Mouse (Mus musculus) heart, postnatal 0 days (tissue): Measurements from ENCODE around the gene Nfkb1. TPM values are rescaled to one million over a fixed set of nuclear protein-coding genes. Genes with fewer than 3 reads are reported as not detected.

ENCODE experiments used
- ATAC-seq: fragments of 200-750 bp; cut with Nextera tagmentation; 2 replicates; pipeline ENCODE4 v1.8.0; 2017; ENCODE audit warnings: low read depth, moderate number of reproducible peaks, moderate library complexity; ENCODE audit not compliant: insufficient read depth
- DNase-seq: peaks from one replicate; pipeline ENCODE4 v3.0.0-alpha.2; 2016; ENCODE audit warnings: low spot score
- H3K27ac ChIP-seq: fragments of 300-500 bp; sonication (generic); 2 replicates; pipeline ENCODE4 v1.5.1; 2014; ENCODE audit warnings: low read depth, mild to moderate bottlenecking
- H3K27me3 ChIP-seq: fragments of 300-500 bp; sonication (generic); 2 replicates; pipeline ENCODE4 v1.6.1; 2014; ENCODE audit warnings: low read length, mixed read lengths; ENCODE audit not compliant: control insufficient read depth, insufficient read depth
- H3K36me3 ChIP-seq: fragments of 300-500 bp; sonication (generic); replicated peaks from 2 replicates; pipeline ENCODE4 v1.6.1; 2014; ENCODE audit warnings: low read length, mixed read lengths; ENCODE audit not compliant: control insufficient read depth, insufficient read depth
- H3K4me1 ChIP-seq: fragments of 300-500 bp; sonication (generic); 2 replicates; pipeline ENCODE4 v1.6.1; 2014; ENCODE audit warnings: antibody characterized with exemption; ENCODE audit not compliant: control insufficient read depth, insufficient read depth
- H3K4me2 ChIP-seq: fragments of 300-500 bp; sonication (generic); 2 replicates; pipeline ENCODE4 v1.6.1; 2014; ENCODE audit warnings: low read depth, mild to moderate bottlenecking, low read length, moderate library complexity
- H3K4me3 ChIP-seq: fragments of 300-500 bp; sonication (generic); 2 replicates; pipeline ENCODE4 v1.5.1; 2014; ENCODE audit warnings: low read depth, low read length
- H3K9ac ChIP-seq: fragments of 300-500 bp; sonication (generic); replicated peaks from 2 replicates; pipeline ENCODE4 v1.6.1; 2014; ENCODE audit warnings: low read depth, low read length, mixed read lengths
- H3K9me3 ChIP-seq: fragments of 300-500 bp; sonication (generic); replicated peaks from 2 replicates; pipeline ENCODE4 v1.6.1; 2016; ENCODE audit warnings: low read length; ENCODE audit not compliant: control insufficient read depth
- CTCF ChIP-seq: IDR thresholded peaks from 2 replicates; pipeline ENCODE4 v1.5.1; 2016; ENCODE audit warnings: antibody characterized with exemption, control low read depth, low read depth
- EP300 ChIP-seq: IDR thresholded peaks from 2 replicates; pipeline ENCODE4 v1.6.1; 2016; ENCODE audit warnings: antibody characterized with exemption, low read depth
- WGBS: fragments of 180-500 bp; shearing (Covaris S2); extraction: QIAGEN DNeasy Blood & Tissue Kit; methylation state at CpG from one replicate; pipeline ENCODE4 v1.1.7; 2014; 5-methylcytosine and 5-hydroxymethylcytosine counted together
- polyA plus RNA-seq: library from polyadenylated mRNA; unstranded; fragments of >200 nt; fragmentation: Nextera tagmentation; extraction: Ambion mirVana; gene quantifications from 2 replicates; pipeline ENCODE4 v1.2.1, GENCODE M21; 2015
- total RNA-seq: library from RNA; depleted of rRNA; stranded (reverse); fragments of >200 nt; gene quantifications from 2 replicates; pipeline ENCODE4 v1.2.3, GENCODE M21; 2014; ENCODE audit warnings: low replicate concordance

Gene Nfkb1
- total and polyA plus RNA-seq, 2 experiments from 2014 or later = 12.5 to 61.7 TPM

- Histone ChIP-seq H3K27ac (no peak overlapping the region), H3K9me3 (no peaks in the 10 kb centered on the region), H3K4me3 (no peak overlapping the region), H3K9ac (no peak overlapping the region), H3K4me1 (peaks cover 10% of the 10 kb centered on the region), H3K4me2 (no peak overlapping the region), H3K36me3 (peaks cover 34% of the 10 kb centered on the region), H3K27me3 (no peaks in the 10 kb centered on the region)
- 74% methylated on average over 4 of the region's 4 CpGs for WGBS
- ATAC-seq = no peak
- DNase-seq = no peak
- TF ChIP-seq CTCF = no peak
- TF ChIP-seq EP300 = no peak
These were observed 126.0 kb downstream of the Nfkb1 start for GRCm38 (mm10) chr3:135565306-135565705.

- WGBS = 92% methylated on average over 9 of the region's 9 CpGs
- H3K4me3 ChIP-seq = no peak overlapping the region
- ATAC-seq = no peak
- peaks cover 32% of the 10 kb centered on the region for H3K36me3 ChIP-seq
- H3K9ac ChIP-seq = no peak overlapping the region
- no peak overlapping the region for H3K27ac ChIP-seq
- no peaks in the 10 kb centered on the region for H3K9me3 ChIP-seq
- TF ChIP-seq EP300 (no peak), CTCF (no peak)
- no peak for DNase-seq
- no peaks in the 10 kb centered on the region for H3K27me3 ChIP-seq
- no peak overlapping the region for H3K4me2 ChIP-seq
- peaks cover 10% of the 10 kb centered on the region for H3K4me1 ChIP-seq
These were observed 126.6 kb downstream of the Nfkb1 start for GRCm38 (mm10) chr3:135564706-135565105.

GRCm38 (mm10) chr3:135563163-135563689, 128.1 kb downstream of the Nfkb1 start:
- Histone ChIP-seq H3K9ac (no peak overlapping the region), H3K27ac (no peak overlapping the region), H3K36me3 (peaks cover 32% of the 10 kb centered on the region), H3K27me3 (no peaks in the 10 kb centered on the region), H3K9me3 (no peaks in the 10 kb centered on the region), H3K4me1 (peaks cover 5% of the 10 kb centered on the region), H3K4me3 (no peak overlapping the region), H3K4me2 (no peak overlapping the region)
- TF ChIP-seq CTCF = no peak
- no peak for TF ChIP-seq EP300
- WGBS = 50% methylated on average over 17 of the region's 17 CpGs
- DNase-seq (no peak), ATAC-seq (peak; percentile 63; the same call in 1 of the 2 replicates)

GRCm38 (mm10) chr3:135562036-135562435, 129.3 kb downstream of the Nfkb1 start:
- no peaks in the 10 kb centered on the region for H3K9me3 ChIP-seq
- H3K4me3 ChIP-seq = no peak overlapping the region
- H3K4me2 ChIP-seq = no peak overlapping the region
- no peaks in the 10 kb centered on the region for H3K4me1 ChIP-seq
- H3K27ac ChIP-seq = no peak overlapping the region
- 65% methylated on average over 7 of the region's 7 CpGs for WGBS
- no peak for TF ChIP-seq CTCF
- no peak for TF ChIP-seq EP300
- ATAC-seq (no peak), DNase-seq (no peak)
- H3K27me3 ChIP-seq = no peaks in the 10 kb centered on the region
- no peak overlapping the region for H3K9ac ChIP-seq
- H3K36me3 ChIP-seq = peaks cover 33% of the 10 kb centered on the region

- DNase-seq (no peak), ATAC-seq (no peak)
- Histone ChIP-seq H3K4me2 (no peak overlapping the region), H3K4me1 (no peaks in the 10 kb centered on the region), H3K27ac (no peak overlapping the region), H3K9ac (no peak overlapping the region), H3K36me3 (peaks cover 32% of the 10 kb centered on the region), H3K4me3 (no peak overlapping the region), H3K27me3 (no peaks in the 10 kb centered on the region), H3K9me3 (no peaks in the 10 kb centered on the region)
- no peak for TF ChIP-seq EP300
- TF ChIP-seq CTCF = no peak
- WGBS = 79% methylated on average over 12 of the region's 12 CpGs
These were observed 134.3 kb downstream of the Nfkb1 start for GRCm38 (mm10) chr3:135556851-135557662.

- no peak overlapping the region for H3K9ac ChIP-seq
- H3K27me3 ChIP-seq = no peaks in the 10 kb centered on the region
- ATAC-seq (no peak), DNase-seq (no peak)
- TF ChIP-seq CTCF (peak; percentile 31), EP300 (no peak)
- 60% methylated on average over 7 of the region's 7 CpGs for whole genome bisulfite sequencing
- H3K36me3 ChIP-seq = peaks cover 33% of the 10 kb centered on the region
- no peak overlapping the region for H3K4me3 ChIP-seq
- H3K9me3 ChIP-seq = no peaks in the 10 kb centered on the region
- no peaks in the 10 kb centered on the region for H3K4me1 ChIP-seq
- no peak overlapping the region for H3K27ac ChIP-seq
- no peak overlapping the region for H3K4me2 ChIP-seq
These were observed 135.2 kb downstream of the Nfkb1 start for GRCm38 (mm10) chr3:135556052-135556587.
